Mouse (Mus musculus) lung, embryonic 14.5 days (tissue): ENCODE data around the gene E330017A01Rik. TPM values are rescaled to one million over a fixed set of nuclear protein-coding genes. Genes with fewer than 3 reads are reported as not detected.

Experiments used
- ATAC-seq: fragments of 200-750 bp; cut with Nextera tagmentation; 2 replicates; pipeline ENCODE4 v1.8.0; 2017; ENCODE audit warnings: mild to moderate bottlenecking, moderate TSS enrichment, moderate library complexity; ENCODE audit not compliant: insufficient read depth
- DNase-seq: peaks from one replicate; pipeline ENCODE4 v3.0.0-alpha.2; 2015
- H3K27ac ChIP-seq: fragments of 300-500 bp; sonication (generic); 2 replicates; pipeline ENCODE4 v1.5.1; 2014; ENCODE audit warnings: low read depth, mild to moderate bottlenecking, moderate library complexity
- H3K27me3 ChIP-seq: fragments of 300-500 bp; sonication (generic); 2 replicates; pipeline ENCODE4 v1.6.1; 2014; ENCODE audit warnings: low read length, control low read depth; ENCODE audit not compliant: insufficient read depth
- H3K36me3 ChIP-seq: fragments of 300-500 bp; sonication (generic); 2 replicates; pipeline ENCODE4 v1.6.1; 2014; ENCODE audit warnings: control low read depth; ENCODE audit not compliant: insufficient read depth
- H3K4me1 ChIP-seq: fragments of 300-500 bp; sonication (generic); 2 replicates; pipeline ENCODE4 v1.6.1; 2014; ENCODE audit warnings: antibody characterized with exemption, control low read depth; ENCODE audit not compliant: insufficient read depth
- H3K4me2 ChIP-seq: fragments of 300-500 bp; sonication (generic); 2 replicates; pipeline ENCODE4 v1.6.1; 2014; ENCODE audit warnings: mild to moderate bottlenecking
- H3K4me3 ChIP-seq: fragments of 300-500 bp; sonication (generic); 2 replicates; pipeline ENCODE4 v1.5.1; 2014; ENCODE audit warnings: low read depth, low read length
- H3K9ac ChIP-seq: fragments of 300-500 bp; sonication (generic); 2 replicates; pipeline ENCODE4 v1.6.1; 2014
- H3K9me3 ChIP-seq: fragments of 300-500 bp; sonication (generic); 2 replicates; pipeline ENCODE4 v1.6.1; 2016; ENCODE audit warnings: low read depth, low read length, control low read depth
- CTCF ChIP-seq: IDR thresholded peaks from 2 replicates; pipeline ENCODE4 v1.5.1; 2016; ENCODE audit warnings: antibody characterized with exemption, low read depth
- WGBS: fragments of 180-500 bp; shearing (Covaris S2); extraction: QIAGEN DNeasy Blood & Tissue Kit; methylation state at CpG from one replicate; pipeline ENCODE4 v1.1.7; 2014; 5-methylcytosine and 5-hydroxymethylcytosine counted together
- polyA plus RNA-seq: library from polyadenylated mRNA; unstranded; fragments of >200 nt; fragmentation: Nextera tagmentation; extraction: Ambion mirVana; gene quantifications from 2 replicates; pipeline ENCODE4 v1.2.1, GENCODE M21; 2014

Gene E330017A01Rik
- polyA plus RNA-seq = not detected in 2 replicates

- 73% methylated on average over 3 of the region's 3 CpGs for WGBS
- no peaks in the 10 kb centered on the region for H3K9me3 ChIP-seq
Measured at GRCm38 (mm10) chr16:58638689-58639175, at the start of gene E330017A01Rik. TSS of gene E330017A01Rik (minus strand) at chr16:58638739.

GRCm38 (mm10) chr16:58685548-58686537, 47.3 kb upstream of the E330017A01Rik start:
- H3K9me3 ChIP-seq = no peaks in the 10 kb centered on the region
- peak; percentile 43 for DNase-seq
- no peak for TF ChIP-seq CTCF

More at GRCm38 (mm10) chr16:58638689-58639175, at the start of gene E330017A01Rik:
- Histone ChIP-seq H3K36me3 (no peaks in the 10 kb centered on the region), H3K4me1 (no peaks in the 10 kb centered on the region), H3K4me3 (no peak within 1 kb of the TSS), H3K4me2 (no peak within 1 kb of the TSS), H3K9ac (no peak within 1 kb of the TSS), H3K27me3 (no peaks in the 10 kb centered on the region), H3K27ac (no peak within 1 kb of the TSS)
- no peak for DNase-seq
- no peak for TF ChIP-seq CTCF
- ATAC-seq = no peak

DNA sequence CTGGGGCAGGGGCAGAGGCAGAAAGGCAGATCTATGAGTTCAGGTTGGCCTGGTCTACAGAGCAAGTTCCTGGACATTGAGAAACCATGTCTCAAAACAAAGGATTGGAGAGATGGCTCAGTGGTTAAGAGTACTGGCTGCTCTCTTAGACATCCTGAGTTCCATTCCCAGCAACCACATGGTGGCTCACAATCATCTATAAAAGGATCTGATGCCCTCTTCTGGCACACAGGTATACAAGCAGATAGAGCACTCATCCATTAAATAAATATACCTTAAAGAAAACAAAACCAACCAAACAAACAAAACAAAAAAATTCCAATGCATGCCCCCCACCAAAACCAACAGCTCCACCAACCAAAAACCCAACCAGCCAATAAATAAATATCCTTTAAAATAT, 46.0 kb upstream of the E330017A01Rik start:
- no peak for TF ChIP-seq CTCF
- Histone ChIP-seq H3K4me1 (no peaks in the 10 kb centered on the region), H3K27ac (no peak overlapping the region), H3K4me2 (no peak overlapping the region), H3K27me3 (no peaks in the 10 kb centered on the region), H3K36me3 (peaks cover 10% of the 10 kb centered on the region), H3K9ac (no peak overlapping the region), H3K9me3 (no peaks in the 10 kb centered on the region), H3K4me3 (no peak overlapping the region)
- DNase-seq (no peak), ATAC-seq (no peak)

More at GRCm38 (mm10) chr16:58685548-58686537, 47.3 kb upstream of the E330017A01Rik start:
- 47% methylated on average over 20 of the region's 20 CpGs for WGBS
- peak overlapping the region; percentile 36; the same call in 1 of the 2 replicates for H3K4me2 ChIP-seq
- peak; percentile 56; the same call in 1 of the 2 replicates for ATAC-seq
- H3K4me3 ChIP-seq = no peak overlapping the region
- no peaks in the 10 kb centered on the region for H3K27me3 ChIP-seq
- H3K27ac ChIP-seq = no peak overlapping the region
- no peak overlapping the region for H3K9ac ChIP-seq
- no peaks in the 10 kb centered on the region for H3K4me1 ChIP-seq
- peaks cover 6% of the 10 kb centered on the region; the same call in 1 of the 2 replicates for H3K36me3 ChIP-seq

DNA sequence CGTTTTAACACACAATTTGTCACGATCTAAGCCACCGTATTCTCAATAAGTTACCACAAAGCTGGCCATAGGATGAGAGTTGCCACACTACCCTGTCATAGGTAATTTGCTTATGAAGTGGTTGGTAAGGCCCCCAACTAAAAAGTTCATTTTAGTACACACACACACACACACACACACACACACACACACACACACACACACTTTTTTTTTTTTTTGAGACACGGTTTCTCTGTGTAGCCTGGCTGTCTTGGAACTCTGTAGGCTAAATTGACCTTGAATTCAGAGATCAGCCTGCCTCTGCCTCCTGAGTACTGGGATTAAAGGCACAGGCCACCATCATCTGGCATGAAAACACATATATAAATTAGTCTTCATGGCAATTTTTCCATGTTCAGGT, 45.4 kb upstream of the E330017A01Rik start:
- no peak overlapping the region for H3K4me3 ChIP-seq
- H3K36me3 ChIP-seq = peaks cover 13% of the 10 kb centered on the region
- no peak overlapping the region for H3K4me2 ChIP-seq
- no peak for TF ChIP-seq CTCF
- no peaks in the 10 kb centered on the region for H3K9me3 ChIP-seq
- no peaks in the 10 kb centered on the region for H3K4me1 ChIP-seq
- ATAC-seq = no peak
- 95% methylated on average over 4 of the region's 4 CpGs for WGBS
- DNase-seq = no peak
- H3K9ac ChIP-seq = no peak overlapping the region
- H3K27ac ChIP-seq = no peak overlapping the region
- no peaks in the 10 kb centered on the region for H3K27me3 ChIP-seq

- no peak for DNase-seq
- H3K9ac ChIP-seq = no peak overlapping the region
- no peaks in the 10 kb centered on the region for H3K4me1 ChIP-seq
- no peaks in the 10 kb centered on the region for H3K9me3 ChIP-seq
- WGBS = 78% methylated on average over 7 of the region's 7 CpGs
- H3K27ac ChIP-seq = no peak overlapping the region
- peaks cover 22% of the 10 kb centered on the region for H3K36me3 ChIP-seq
- no peak for TF ChIP-seq CTCF
- no peak overlapping the region for H3K4me2 ChIP-seq
- no peak for ATAC-seq
- no peaks in the 10 kb centered on the region for H3K27me3 ChIP-seq
- no peak overlapping the region for H3K4me3 ChIP-seq
Measured at GRCm38 (mm10) chr16:58682870-58683269, 44.3 kb upstream of the E330017A01Rik start.

DNA sequence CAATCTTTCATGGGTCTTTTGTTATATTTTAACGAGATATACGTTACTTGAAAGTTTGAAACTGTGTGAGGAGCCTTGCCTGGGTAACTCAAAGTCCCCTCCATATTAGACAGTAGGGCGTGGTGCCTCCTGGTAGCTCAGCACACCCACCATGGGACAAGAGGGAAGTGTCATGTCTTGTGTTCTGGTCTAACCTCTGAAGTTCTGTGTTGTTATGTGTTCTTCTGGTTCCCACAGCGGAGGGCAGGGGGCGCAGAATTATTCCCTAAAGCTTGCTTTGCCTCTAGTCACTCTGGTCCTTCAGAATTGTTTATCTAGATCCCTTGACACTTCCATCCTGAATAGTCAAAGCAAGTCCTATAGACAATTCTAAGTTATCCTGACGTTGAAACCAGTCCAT, 43.5 kb upstream of the E330017A01Rik start:
- Histone ChIP-seq H3K27me3 (no peaks in the 10 kb centered on the region), H3K27ac (no peak overlapping the region), H3K36me3 (peaks cover 30% of the 10 kb centered on the region), H3K9ac (no peak overlapping the region), H3K9me3 (no peaks in the 10 kb centered on the region), H3K4me1 (no peaks in the 10 kb centered on the region), H3K4me3 (no peak overlapping the region), H3K4me2 (no peak overlapping the region)
- WGBS = 85% methylated on average over 6 of the region's 6 CpGs
- DNase-seq (no peak), ATAC-seq (no peak)
- no peak for TF ChIP-seq CTCF

GRCm38 (mm10) chr16:58678660-58679059, 40.1 kb upstream of the E330017A01Rik start:
- no peak for TF ChIP-seq CTCF
- ATAC-seq (no peak), DNase-seq (no peak)
- H3K9ac ChIP-seq = no peak overlapping the region
- no peak overlapping the region for H3K27ac ChIP-seq
- no peaks in the 10 kb centered on the region for H3K9me3 ChIP-seq
- H3K4me2 ChIP-seq = no peak overlapping the region
- peaks cover 59% of the 10 kb centered on the region for H3K36me3 ChIP-seq
- 58% methylated on average over 7 of the region's 7 CpGs for WGBS
- H3K4me3 ChIP-seq = no peak overlapping the region
- H3K4me1 ChIP-seq = no peaks in the 10 kb centered on the region
- no peaks in the 10 kb centered on the region for H3K27me3 ChIP-seq
